Mouse (Mus musculus): ENCODE data around the gene Tbc1d1.

DNA sequence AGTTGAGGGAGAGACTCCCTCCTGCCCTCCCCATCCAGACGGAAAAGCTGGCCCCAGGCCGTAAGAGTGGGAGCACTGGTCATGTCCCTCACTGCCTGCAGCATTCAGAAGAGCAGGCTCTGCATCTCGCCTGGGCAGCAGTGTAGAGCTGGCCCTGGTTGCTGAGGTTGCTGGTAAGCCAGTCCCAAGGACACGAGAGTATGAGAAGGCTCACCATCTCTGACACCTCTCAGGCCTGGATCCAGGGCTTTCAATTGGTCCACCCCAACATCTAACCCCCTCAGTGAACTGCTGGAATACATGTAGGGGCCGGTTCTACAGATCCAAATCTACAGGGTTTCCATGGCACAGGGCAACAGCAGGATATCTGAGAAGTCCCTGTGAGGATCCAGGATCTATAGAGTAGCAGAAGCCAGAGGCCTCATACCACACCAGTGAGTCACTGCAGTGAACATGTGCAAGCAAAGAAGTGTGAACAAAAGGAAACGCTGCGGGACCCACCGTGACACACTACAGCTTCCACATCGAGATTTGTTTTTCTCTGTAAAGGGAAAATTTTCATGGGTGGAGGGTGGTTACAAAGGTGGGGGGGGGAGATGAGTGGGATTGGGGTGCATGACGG is 9.6 kb upstream of the Tbc1d1 start:
- TF ChIP-seq CTCF (IDR thresholded peaks at IDR 0.05; ENCODE audit: insufficient read depth, low read length) (no peak), POLR2A (IDR thresholded peaks at IDR 0.05; ENCODE audit: borderline replicate concordance, extremely low read depth, low read depth, low read length) (no peak)

All from lung, adult 2 months (tissue).